Mouse (Mus musculus) hindbrain, embryonic 12.5 days (tissue): ENCODE data around the gene Pex3. TPM values are rescaled to one million over a fixed set of nuclear protein-coding genes. Genes with fewer than 3 reads are reported as not detected.

Source experiments
- ATAC-seq: fragments of 200-750 bp; cut with Nextera tagmentation; 2 replicates; pipeline ENCODE4 v1.8.0; 2017; ENCODE audit warnings: moderate TSS enrichment; ENCODE audit not compliant: low FRiP score
- H3K27ac ChIP-seq: fragments of 300-500 bp; sonication (generic); 2 replicates; pipeline ENCODE4 v1.5.1; 2016; ENCODE audit warnings: mild to moderate bottlenecking
- H3K27me3 ChIP-seq: fragments of 300-500 bp; sonication (generic); 2 replicates; pipeline ENCODE4 v1.6.1; 2016; ENCODE audit warnings: mild to moderate bottlenecking
- H3K36me3 ChIP-seq: fragments of 300-500 bp; sonication (generic); 2 replicates; pipeline ENCODE4 v1.6.1; 2016; ENCODE audit warnings: mild to moderate bottlenecking
- H3K4me1 ChIP-seq: fragments of 300-500 bp; sonication (generic); 2 replicates; pipeline ENCODE4 v1.6.1; 2016
- H3K4me2 ChIP-seq: fragments of 300-500 bp; sonication (generic); replicated peaks from 2 replicates; pipeline ENCODE4 v1.6.1; 2016; ENCODE audit warnings: mild to moderate bottlenecking
- H3K4me3 ChIP-seq: fragments of 300-500 bp; sonication (generic); 2 replicates; pipeline ENCODE4 v1.5.1; 2016; ENCODE audit warnings: mild to moderate bottlenecking
- H3K9ac ChIP-seq: fragments of 300-500 bp; sonication (generic); 2 replicates; pipeline ENCODE4 v1.6.1; 2016; ENCODE audit warnings: mild to moderate bottlenecking, moderate library complexity
- H3K9me3 ChIP-seq: fragments of 300-500 bp; sonication (generic); replicated peaks from 2 replicates; pipeline ENCODE4 v1.6.1; 2016; ENCODE audit warnings: mild to moderate bottlenecking
- WGBS: fragments of 180-500 bp; shearing (Covaris S2); methylation state at CpG from one replicate; pipeline ENCODE4 v1.1.7; 2016; 5-methylcytosine and 5-hydroxymethylcytosine counted together
- polyA plus RNA-seq: library from polyadenylated mRNA; unstranded; fragments of >200 nt; fragmentation: Nextera tagmentation; extraction: Ambion mirVana; gene quantifications from 2 replicates; pipeline ENCODE4 v1.2.1, GENCODE M21; 2016

Pex3 gene
- polyA plus RNA-seq, 1 experiment from 2014 or later, result 24.2 TPM

DNA sequence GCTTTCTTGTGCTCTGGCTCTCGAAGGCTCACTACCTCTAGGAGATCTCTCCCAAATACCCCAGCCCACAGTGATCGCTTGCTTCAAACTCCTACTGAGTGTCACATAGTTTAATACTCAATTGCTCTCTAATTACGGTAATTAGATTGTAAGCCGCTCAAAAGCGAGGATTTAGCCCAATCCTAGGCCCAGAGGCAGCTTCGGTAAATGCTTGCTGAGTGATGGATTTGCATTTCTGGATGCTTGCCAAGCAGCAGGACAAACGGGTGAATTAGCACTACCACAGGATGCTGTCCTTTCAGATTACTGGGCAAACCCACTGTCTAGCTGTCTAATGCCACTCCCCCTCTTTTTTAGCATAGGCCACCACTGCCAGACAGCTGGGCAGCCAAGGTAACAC lies 16.9 kb upstream of the Pex3 start:
- no peaks in the 10 kb centered on the region for H3K27me3 ChIP-seq
- H3K27ac ChIP-seq, result no peak overlapping the region
- no peaks in the 10 kb centered on the region for H3K36me3 ChIP-seq
- H3K4me2 ChIP-seq, result no peak overlapping the region
- no peaks in the 10 kb centered on the region for H3K9me3 ChIP-seq
- no peak overlapping the region for H3K9ac ChIP-seq
- 33% methylated on average over 7 of the region's 7 CpGs for WGBS
- peaks cover 17% of the 10 kb centered on the region for H3K4me1 ChIP-seq
- ATAC-seq, result peak; percentile 67
- no peak overlapping the region for H3K4me3 ChIP-seq

DNA sequence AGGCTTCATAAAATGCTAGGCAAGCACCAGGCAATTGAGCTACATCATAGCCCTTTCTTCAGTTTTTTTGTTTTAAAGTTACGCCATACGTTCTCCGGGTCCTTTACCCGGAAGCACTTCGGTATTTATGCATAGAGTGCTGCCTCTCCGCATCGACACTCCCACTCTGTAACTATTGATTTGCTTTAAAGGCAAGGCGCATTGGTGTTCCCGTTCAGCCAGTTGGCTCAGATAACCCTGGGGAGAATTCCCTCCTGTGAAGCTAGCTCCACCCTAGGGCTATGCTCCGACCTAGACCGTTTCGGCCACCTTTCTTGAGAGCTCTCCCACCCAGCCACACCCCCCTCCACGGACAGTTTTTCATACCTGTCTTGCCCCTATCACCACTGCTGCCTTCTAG lies 13.5 kb upstream of the Pex3 start:
- ATAC-seq, result no peak
- peaks cover 9% of the 10 kb centered on the region; the same call in 1 of the 2 replicates for H3K36me3 ChIP-seq
- WGBS, result 65% methylated on average over 13 of the region's 13 CpGs
- H3K4me2 ChIP-seq, result no peak overlapping the region
- no peak overlapping the region for H3K4me3 ChIP-seq
- H3K9ac ChIP-seq, result no peak overlapping the region
- peaks cover 19% of the 10 kb centered on the region for H3K4me1 ChIP-seq
- no peak overlapping the region for H3K27ac ChIP-seq
- no peaks in the 10 kb centered on the region for H3K9me3 ChIP-seq
- no peaks in the 10 kb centered on the region for H3K27me3 ChIP-seq

DNA sequence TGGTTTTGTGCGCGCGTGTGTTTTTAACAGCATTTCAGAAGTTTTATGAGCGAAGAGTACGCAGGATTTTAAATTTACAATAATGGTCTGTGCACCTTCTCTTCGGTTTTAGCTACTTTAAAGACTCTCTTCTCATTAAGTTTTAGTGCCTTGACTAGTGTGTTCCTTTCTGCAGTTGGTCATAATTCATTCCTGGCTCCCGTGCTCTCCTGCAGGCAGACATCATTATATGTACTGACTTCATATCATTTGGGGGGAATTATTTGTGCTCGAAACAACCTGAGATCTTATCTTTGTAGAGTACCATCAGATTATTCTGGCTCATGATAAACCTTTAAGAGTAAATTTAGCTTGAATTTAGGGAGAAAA lies 12.1 kb upstream of the Pex3 start:
- Histone ChIP-seq H3K4me2 (peak overlapping the region; percentile 48), H3K36me3 (peaks cover 11% of the 10 kb centered on the region; the same call in 1 of the 2 replicates), H3K9ac (no peak overlapping the region), H3K4me3 (peak overlapping the region; percentile 12; the same call in 1 of the 2 replicates), H3K9me3 (no peaks in the 10 kb centered on the region), H3K27me3 (no peaks in the 10 kb centered on the region), H3K27ac (no peak overlapping the region), H3K4me1 (peaks cover 8% of the 10 kb centered on the region)
- no peak; the same call in 1 of the 2 replicates for ATAC-seq
- WGBS, result 57% methylated on average over 8 of the region's 8 CpGs

DNA sequence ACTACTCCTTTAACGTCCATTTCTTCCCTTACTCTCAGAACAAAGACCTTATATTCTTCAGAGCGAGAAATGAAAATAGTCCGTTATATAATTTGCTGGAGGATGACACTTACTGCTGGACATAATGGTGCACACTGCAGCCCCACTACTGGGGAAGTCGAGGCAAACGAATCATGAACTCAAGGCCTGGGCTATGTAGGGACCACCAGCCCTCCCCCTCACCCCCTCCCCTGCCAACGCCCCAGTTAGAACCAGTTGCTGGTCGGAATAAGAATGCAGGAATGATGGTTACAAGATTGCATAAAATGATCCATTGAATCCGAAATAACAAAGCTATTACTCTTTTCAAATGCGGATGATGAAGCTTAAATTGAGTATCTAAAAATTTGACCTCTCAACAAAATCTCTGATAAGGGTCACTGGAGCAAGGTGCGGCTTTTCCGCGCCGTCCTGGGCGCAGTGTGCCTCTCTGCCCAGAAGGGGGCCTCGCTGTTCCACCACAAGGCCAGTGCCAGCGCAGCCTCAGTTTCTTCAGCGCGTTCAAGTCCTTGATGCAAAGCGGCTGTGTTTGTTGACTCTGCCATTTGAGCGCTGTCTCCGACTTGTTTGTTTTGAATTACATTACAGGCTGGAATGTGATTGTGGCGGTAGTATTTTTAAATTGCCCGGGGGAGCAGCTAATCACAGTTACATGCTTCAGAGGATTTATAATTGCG lies 11.6 kb upstream of the Pex3 start:
- H3K27me3 ChIP-seq, result no peaks in the 10 kb centered on the region
- no peak overlapping the region for H3K9ac ChIP-seq
- H3K4me2 ChIP-seq, result peak overlapping the region; percentile 48
- peak overlapping the region; percentile 12; the same call in 1 of the 2 replicates for H3K4me3 ChIP-seq
- H3K9me3 ChIP-seq, result no peaks in the 10 kb centered on the region
- H3K36me3 ChIP-seq, result peaks cover 11% of the 10 kb centered on the region; the same call in 1 of the 2 replicates
- H3K27ac ChIP-seq, result no peak overlapping the region
- ATAC-seq, result peak; percentile 79
- WGBS, result 27% methylated on average over 24 of the region's 24 CpGs
- H3K4me1 ChIP-seq, result 0 out of 2 replicates have a peak, but pooled peaks cover 3% of the 10 kb centered on the region

DNA sequence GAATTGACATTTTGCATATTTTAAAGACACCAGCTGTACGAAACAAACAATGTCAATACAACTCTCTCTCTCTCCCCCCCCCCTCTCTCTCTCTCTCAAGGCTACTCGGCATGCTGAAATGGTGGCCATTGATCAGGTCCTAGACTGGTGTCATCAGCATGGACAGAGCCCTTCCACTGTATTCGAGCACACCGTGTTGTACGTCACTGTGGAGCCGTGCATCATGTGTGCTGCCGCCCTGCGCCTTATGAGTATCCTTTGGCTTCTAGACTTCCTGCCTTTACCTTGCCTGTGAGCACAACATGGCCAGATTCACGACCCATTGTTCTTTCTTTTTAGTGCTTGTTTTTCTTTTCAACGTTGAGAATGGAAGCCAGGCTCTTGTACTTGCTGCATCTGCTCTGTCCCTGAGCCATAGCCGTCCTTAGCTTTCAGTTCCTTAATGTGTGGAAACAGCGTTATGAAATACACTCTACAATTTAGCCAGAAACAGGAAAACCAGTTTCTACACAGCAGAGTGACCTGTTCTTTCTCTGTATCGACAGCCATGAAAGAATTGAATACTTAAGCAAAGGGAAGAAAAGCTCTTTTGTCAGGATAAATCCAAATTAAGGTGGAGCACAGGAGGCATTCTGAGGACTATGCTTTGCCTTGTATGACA lies 7.2 kb upstream of the Pex3 start:
- no peaks in the 10 kb centered on the region for H3K27me3 ChIP-seq
- 88% methylated on average over 13 of the region's 13 CpGs for WGBS
- no peak for ATAC-seq
- no peak overlapping the region for H3K9ac ChIP-seq
- peaks cover 11% of the 10 kb centered on the region; the same call in 1 of the 2 replicates for H3K36me3 ChIP-seq
- H3K4me3 ChIP-seq, result no peak overlapping the region
- H3K4me1 ChIP-seq, result 0 out of 2 replicates have a peak, but pooled peaks cover 3% of the 10 kb centered on the region
- H3K4me2 ChIP-seq, result no peak overlapping the region
- H3K27ac ChIP-seq, result no peak overlapping the region
- H3K9me3 ChIP-seq, result no peaks in the 10 kb centered on the region

DNA sequence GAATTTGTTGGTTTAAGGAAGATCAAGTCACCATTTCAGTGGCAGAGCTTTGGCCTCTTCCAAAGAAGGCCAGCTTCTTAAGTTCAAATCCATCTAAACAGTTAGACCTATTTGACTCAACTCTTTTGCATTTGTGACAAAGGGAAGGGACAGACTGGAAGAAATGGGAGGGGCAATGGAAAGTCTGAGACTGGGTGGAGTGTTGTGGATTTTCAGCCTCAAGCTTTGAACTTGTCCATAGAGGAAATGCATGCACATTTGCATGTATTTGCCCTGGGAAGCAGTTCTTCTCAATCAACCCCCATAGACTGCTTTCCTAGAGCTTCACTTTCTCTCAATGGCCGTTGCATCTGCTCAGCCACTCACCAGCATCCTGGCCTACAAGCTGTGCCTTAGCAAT lies 1.4 kb upstream of the Pex3 start:
- Histone ChIP-seq H3K9me3 (no peaks in the 10 kb centered on the region), H3K4me3 (no peak overlapping the region), H3K4me1 (peaks cover 11% of the 10 kb centered on the region), H3K27ac (no peak overlapping the region), H3K36me3 (no peaks in the 10 kb centered on the region), H3K27me3 (no peaks in the 10 kb centered on the region), H3K4me2 (no peak overlapping the region), H3K9ac (no peak overlapping the region)
- ATAC-seq, result no peak
- WGBS, result 74% methylated on average over 1 of the region's 1 CpGs

DNA sequence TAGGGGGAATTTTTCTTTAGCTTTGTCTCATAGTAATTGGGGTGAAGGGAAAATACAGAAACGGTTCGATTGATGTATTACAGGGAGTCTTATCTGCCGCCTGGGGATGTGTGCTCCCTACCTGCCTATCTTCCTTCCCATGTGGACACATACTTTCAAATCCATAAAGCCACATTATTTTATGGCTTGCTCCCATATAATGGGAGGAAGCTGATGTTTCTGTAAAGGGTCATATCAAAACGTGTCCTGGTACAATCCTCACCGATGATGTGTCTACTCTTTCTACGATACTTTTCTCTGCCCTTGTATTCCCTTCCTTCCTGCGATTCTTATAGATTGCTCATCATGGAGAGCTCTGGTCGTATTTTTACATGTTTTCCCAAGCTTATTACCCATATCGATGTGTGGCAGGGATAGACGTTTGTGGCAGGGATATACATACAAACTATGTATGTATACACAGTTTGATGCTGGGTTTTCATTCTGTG lies 600 bp upstream of the Pex3 start:
- H3K27ac ChIP-seq, result no peak overlapping the region

DNA sequence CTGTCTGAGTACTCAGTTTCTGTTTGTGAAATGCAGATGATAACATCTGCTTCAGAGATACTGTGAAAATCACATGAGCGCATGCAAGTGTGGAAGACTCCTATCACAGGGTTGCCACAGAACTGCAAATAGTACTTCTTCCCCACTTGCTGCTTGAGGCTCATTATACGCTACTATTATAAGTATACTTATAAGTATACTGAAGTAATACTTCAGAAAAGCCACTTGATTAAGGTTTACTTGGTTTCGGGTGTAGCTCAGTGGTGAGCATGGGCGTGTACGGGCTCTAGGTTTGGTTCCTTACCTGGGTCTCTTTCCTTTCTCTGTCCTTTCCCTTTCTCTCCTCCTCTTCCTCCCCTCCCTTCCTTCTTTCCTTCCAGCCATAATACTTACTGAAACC lies 11.2 kb downstream of the Pex3 start:
- ATAC-seq, result no peak
- Histone ChIP-seq H3K36me3 (peaks cover 22% of the 10 kb centered on the region), H3K27me3 (no peaks in the 10 kb centered on the region), H3K27ac (no peak overlapping the region), H3K9me3 (no peaks in the 10 kb centered on the region), H3K4me2 (no peak overlapping the region), H3K4me3 (no peak overlapping the region), H3K4me1 (no peaks in the 10 kb centered on the region), H3K9ac (no peak overlapping the region)
- WGBS, result 95% methylated on average over 5 of the region's 5 CpGs

More for the DNA sequence above, 600 bp upstream of the Pex3 start:
- whole genome bisulfite sequencing, result 32% methylated on average over 10 of the region's 10 CpGs
- Histone ChIP-seq H3K4me3 (peak overlapping the region; percentile 64), H3K4me1 (peaks cover 11% of the 10 kb centered on the region), H3K36me3 (no peaks in the 10 kb centered on the region), H3K27me3 (no peaks in the 10 kb centered on the region), H3K9ac (peak overlapping the region; percentile 69), H3K4me2 (peak overlapping the region; percentile 69), H3K9me3 (no peaks in the 10 kb centered on the region)
- peak; percentile 38; the same call in 1 of the 2 replicates for ATAC-seq

DNA sequence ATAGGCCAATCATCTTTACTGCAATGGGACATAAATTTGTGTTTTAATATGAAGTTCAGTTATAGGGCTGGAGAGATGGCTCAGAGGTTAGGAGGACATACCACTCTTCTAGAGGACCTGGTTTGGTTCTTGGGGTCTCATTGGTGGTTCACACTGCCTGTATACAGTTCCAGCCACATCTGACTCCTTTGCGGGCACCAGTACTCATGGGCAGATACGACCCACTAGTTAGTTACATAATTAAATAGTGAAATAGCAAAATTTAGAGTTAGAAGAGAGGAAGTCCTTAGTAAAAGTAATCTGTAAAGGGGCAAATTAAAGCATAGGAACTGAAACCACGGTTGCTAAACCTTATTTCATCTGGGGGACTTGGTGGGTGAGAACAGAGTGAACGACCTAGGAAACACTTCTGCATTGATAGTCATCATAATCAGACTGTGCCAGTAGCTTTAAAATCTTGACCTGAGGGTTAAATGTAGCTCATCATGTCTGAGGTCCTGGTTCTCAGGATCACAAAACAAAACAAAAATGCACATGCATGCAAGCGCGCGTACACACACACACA lies 13.1 kb downstream of the Pex3 start:
- no peak overlapping the region for H3K4me2 ChIP-seq
- no peak overlapping the region for H3K27ac ChIP-seq
- H3K36me3 ChIP-seq, result peaks cover 26% of the 10 kb centered on the region
- no peak for ATAC-seq
- H3K4me1 ChIP-seq, result no peaks in the 10 kb centered on the region
- H3K27me3 ChIP-seq, result no peaks in the 10 kb centered on the region
- 92% methylated on average over 7 of the region's 7 CpGs for WGBS
- H3K4me3 ChIP-seq, result no peak overlapping the region
- no peaks in the 10 kb centered on the region for H3K9me3 ChIP-seq
- H3K9ac ChIP-seq, result no peak overlapping the region

DNA sequence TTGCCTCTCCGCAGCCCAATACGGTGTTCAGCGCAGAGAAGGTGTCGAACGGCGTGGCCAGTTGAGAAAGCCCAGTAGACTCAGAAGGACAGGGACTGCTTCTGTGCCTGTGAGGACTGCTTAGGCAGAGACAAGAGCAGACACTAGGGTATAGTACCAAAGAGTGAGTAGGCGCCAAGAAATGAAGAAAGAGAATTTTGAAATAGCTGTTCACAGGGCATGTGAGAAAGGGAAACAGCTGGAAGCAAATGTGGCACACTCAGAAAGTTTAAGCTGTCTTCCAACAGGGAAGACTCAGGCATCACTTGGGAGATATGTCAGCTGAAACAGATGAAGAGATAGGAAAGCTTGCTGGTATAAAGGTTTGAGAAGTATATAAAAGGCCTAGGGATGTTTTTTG lies 16.2 kb downstream of the Pex3 start:
- H3K27me3 ChIP-seq, result no peaks in the 10 kb centered on the region
- H3K36me3 ChIP-seq, result peaks cover 38% of the 10 kb centered on the region
- no peak overlapping the region for H3K4me3 ChIP-seq
- H3K9me3 ChIP-seq, result no peaks in the 10 kb centered on the region
- H3K4me1 ChIP-seq, result no peaks in the 10 kb centered on the region
- no peak for ATAC-seq
- no peak overlapping the region for H3K9ac ChIP-seq
- WGBS, result over 99% methylated on average over 7 of the region's 7 CpGs
- H3K27ac ChIP-seq, result no peak overlapping the region
- H3K4me2 ChIP-seq, result no peak overlapping the region

DNA sequence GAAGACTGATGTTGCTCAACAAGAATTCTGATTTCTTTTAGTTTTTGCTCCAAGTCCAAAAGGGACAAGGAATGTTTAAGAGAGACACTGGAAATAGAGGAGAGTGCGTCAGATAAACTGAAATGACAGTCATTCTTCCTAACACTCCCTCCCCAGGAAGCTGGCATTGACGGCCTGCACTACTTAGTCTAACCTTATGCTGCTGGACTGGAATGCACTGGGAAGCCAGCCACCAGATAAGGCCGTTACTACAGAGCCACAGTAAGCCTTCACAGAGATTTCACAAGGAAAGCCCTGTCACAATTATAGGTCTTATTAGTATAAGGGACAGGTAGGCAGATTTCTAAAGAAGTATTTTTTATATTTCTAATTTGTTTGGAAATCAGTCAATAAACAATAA lies 18.2 kb downstream of the Pex3 start:
- no peak overlapping the region for H3K27ac ChIP-seq
- ATAC-seq, result no peak
- H3K27me3 ChIP-seq, result no peaks in the 10 kb centered on the region
- H3K4me2 ChIP-seq, result no peak overlapping the region
- H3K4me3 ChIP-seq, result no peak overlapping the region
- H3K9ac ChIP-seq, result no peak overlapping the region
- H3K9me3 ChIP-seq, result no peaks in the 10 kb centered on the region
- no peaks in the 10 kb centered on the region for H3K4me1 ChIP-seq
- H3K36me3 ChIP-seq, result peaks cover 45% of the 10 kb centered on the region
- WGBS, result 94% methylated on average over 3 of the region's 3 CpGs

DNA sequence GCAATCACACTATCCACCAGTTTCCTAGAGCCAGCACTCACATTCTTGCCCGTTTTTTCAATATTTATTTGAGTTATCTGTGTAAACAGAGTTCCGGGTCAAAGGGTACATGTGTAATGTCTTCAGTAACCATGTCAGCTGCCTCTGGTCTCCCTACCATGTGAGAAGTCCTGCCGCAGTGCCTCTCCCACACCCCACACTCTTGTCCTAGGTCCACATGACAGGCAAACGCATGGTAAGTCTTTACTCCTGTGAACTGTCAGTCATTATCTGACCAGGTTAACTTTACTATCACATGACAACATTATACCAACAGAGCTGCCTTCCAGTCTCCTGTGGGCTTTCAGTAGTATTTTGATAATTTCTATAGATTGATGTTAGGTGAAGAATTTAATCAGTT lies 24.8 kb downstream of the Pex3 start:
- Histone ChIP-seq H3K9me3 (no peaks in the 10 kb centered on the region), H3K9ac (no peak overlapping the region), H3K36me3 (peaks cover 24% of the 10 kb centered on the region), H3K4me1 (no peaks in the 10 kb centered on the region), H3K4me3 (no peak overlapping the region), H3K27ac (no peak overlapping the region), H3K4me2 (no peak overlapping the region), H3K27me3 (no peaks in the 10 kb centered on the region)
- WGBS, result 90% methylated on average over 4 of the region's 4 CpGs
- ATAC-seq, result no peak
